Mouse (Mus musculus) inflammation-experienced regulatory T-cells, adult 6 months (primary cell): ENCODE results near the gene Creb1. TPM values are rescaled to one million over a fixed set of nuclear protein-coding genes. Genes with fewer than 3 reads are reported as not detected.

Source experiments
- ATAC-seq: one replicate; pipeline ENCODE4 v1.8.0; 2017
- polyA plus RNA-seq, 3 experiments: library from polyadenylated mRNA; unstranded; fragments of 100-300 nt; shearing (Covaris generic); gene quantifications; one replicate each; pipeline ENCODE4 v1.2.1; 2017

The Creb1 gene
- polyA plus RNA-seq = 10 to 100 TPM; 54.6 to 64.3 (median 59.7) TPM

DNA sequence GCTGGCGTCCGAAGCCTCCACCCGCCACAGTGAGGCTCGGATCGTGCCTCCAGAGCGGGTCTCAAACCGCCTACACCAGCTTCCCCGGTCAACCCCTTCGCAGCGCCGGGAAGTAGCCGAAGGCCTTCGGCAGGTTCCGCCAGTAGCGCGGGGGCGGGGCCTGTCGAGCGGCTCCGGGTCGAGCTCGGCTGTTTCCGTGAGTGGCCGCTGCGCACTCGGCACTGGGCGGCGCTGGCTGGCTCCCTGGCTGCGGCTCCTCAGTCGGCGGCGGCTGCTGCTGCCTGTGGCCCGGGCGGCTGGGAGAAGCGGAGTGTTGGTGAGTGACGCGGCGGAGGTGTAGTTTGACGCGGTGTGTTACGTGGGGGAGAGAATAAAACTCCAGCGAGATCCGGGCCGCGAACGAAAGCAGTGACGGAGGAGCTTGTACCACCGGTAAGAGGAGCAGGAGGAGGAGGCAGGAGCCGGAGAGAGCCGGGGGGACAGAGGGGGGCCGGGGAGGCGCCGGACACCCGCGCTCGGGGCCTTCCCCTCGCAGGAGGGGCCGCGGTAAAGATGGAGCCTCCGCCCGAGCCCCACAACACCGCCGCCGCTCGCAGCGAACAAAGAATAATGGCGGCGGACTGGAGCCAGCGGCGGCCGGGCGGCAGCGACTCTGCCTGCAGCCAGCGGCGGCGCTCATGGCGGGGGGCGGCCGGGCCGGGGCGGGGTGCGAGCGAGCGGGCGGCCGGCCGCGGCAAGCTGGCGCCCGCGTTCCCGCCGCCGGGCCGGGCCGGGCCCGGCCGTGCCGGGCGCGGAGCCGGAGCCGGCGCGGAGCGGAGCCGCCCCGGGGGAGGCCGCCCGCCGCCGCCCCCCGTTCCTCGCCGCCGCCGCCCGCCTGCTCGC, at the start of gene Creb1:
Creb1 (plus strand) TSS at position 57 of the 882 bp plus-strand sequence.
- peak; percentile 64 for ATAC-seq

DNA sequence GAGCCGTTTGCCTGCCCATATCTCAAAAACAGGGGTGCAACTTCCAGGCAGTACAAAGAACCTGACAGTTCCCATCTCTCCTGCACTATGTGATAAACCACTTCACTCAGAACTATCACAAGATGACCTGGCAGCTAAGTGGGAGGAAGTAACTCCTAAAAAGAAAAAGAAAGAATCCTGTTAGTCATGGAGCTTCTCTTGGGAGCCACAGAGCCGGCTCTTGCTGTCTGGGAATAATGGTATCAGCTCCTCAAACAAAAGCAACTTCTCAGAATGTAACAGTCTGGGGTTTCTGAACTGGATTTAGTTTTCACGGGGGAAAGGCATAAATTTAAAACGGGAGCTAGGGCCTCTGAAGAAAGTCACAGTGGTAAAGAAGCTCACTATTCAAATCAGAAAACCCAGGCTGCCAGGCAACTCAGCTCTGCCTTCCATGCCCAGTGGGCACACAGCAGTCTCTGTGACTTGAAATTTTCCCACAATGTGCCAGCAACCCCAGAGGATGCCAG, 43.9 kb upstream of the Creb1 start:
- ATAC-seq = no peak

DNA sequence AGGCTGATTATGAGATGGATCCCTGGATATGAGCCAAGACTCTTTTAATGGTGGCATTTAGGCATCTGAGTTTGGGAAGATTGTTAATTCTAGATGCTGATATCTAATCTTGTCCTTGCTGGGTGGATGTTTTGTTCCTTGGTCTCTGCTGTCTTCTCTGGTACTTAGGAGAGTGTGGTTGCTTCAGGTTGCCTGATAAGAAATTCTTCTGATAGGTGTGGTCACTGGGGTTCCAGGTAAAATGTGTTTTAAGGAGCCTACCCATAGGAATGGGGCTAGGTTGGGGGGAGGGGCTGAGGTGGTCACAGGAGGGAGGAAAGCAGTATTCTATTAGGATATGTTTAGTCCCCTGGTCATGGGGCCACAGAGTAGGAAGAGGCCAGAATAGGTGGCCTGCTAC, 35.6 kb upstream of the Creb1 start:
- no peak for ATAC-seq

DNA sequence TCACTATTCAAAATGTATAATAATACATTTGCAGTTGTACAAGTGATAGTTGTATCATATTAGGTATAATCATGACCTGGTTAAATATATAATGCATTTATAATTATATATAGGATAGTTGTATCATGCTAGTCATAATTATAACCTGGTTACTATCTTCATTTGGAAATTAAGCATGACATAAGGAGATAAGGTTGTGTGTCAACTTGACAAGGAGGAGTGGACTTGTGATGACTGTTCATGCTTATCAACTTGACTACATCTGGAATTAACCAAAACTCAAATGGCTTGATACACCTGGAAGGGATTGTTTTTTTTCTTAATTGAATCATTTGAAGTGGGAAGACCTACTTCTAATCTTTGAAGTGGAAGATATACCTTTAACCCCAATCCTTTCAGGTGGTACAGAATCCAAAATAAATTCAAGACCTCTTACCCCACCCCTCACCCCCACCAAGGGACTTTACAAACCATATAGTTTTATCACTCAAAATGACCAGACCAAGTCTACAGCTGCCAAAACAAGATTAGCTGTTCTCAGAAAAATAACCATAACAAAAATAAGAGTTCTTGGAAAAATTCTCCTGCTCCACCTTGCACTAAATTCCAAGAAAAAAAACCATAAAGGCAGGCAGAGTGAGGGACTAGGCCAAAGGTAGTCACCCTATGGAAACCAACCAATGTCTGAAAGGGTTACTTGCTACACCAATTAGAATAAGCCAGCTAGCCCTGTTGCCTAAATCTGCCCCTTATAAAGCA, 30.9 kb upstream of the Creb1 start:
- ATAC-seq = no peak

DNA sequence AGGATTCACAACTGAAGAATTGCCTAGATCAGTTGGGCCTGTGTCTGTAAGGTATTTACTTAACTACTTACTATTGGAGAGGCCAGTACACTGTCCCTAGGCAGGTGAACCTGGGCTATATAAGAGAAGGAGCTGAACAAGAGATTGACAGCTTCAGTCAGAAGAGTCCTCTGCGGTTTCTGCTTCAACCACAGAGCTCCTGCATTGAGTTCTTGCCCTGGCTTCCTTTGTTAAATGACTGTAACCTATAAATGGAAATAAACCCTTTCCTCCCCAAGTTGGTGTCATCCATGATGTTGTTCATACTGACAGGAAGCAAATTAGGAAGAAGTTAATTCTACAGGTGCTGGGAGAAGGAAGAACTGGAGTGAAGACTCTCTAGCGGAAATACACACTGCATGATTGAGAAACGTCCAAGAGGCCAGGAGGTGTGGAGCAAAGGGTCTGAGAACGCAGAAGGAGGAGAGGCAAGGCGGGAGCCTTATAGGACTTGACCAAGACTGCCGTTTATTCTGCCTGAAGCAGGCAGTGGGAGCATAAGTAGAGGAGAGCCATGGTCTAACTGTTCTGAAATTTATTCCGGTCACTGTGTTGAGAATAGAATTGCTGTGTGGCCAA, 23.9 kb upstream of the Creb1 start:
- ATAC-seq = peak; percentile 92

DNA sequence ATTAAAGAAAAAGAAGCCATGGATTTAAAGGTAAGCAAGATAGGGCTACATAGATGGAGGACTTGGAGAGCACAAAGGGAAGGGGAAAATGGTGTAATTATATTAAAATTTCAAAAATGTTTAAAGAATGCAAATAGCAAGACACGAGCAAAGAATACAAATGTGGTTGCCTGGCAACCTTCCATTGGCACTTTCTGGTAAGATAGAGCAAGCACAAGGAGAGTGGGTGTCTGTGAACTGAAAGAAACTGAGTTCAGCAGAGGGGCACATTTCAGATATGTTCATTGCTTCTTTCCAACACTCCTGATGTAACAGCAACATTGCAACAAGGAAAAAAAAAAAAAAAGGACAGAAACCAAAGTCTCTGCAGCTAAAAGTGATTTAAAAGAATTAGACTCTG, 22.8 kb upstream of the Creb1 start:
- ATAC-seq = no peak

DNA sequence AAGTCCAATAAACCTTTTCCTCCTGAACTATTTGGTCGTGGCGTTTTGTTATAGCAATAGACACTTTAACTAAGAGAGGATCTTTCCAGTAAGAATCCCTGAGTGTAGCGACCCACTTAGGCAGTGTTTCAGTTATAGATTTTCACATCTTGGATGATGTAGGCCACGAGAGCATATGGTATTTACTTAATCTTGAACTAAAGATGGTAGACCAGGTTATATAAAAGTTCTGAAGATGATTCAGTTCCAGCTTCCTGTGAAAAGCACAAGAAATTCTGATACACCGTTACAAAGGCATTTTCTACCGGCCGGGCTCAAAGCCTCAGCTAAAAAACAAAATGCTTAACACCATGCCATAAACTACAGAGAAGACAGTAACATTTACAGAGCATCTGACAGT, 18.3 kb upstream of the Creb1 start:
- ATAC-seq = no peak

DNA sequence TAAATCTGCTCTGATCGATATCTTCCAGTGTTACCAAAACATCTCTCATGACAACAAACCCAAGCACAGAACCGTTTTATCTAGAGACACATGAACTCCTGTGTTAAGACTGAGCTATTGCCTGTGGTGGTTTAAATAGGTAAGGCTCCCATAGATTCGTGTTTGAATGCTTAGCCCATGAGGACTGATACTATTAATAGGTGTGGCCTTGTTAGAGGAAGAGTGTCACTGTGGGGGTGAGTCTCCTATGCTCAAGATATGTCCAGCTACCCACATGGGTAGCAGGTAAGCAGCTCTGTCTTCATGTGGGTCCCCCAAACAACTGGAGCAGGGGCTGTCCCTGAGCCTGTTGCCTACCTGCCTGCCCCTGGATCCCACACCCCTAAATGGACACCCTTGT, 15.9 kb upstream of the Creb1 start:
- ATAC-seq = no peak

DNA sequence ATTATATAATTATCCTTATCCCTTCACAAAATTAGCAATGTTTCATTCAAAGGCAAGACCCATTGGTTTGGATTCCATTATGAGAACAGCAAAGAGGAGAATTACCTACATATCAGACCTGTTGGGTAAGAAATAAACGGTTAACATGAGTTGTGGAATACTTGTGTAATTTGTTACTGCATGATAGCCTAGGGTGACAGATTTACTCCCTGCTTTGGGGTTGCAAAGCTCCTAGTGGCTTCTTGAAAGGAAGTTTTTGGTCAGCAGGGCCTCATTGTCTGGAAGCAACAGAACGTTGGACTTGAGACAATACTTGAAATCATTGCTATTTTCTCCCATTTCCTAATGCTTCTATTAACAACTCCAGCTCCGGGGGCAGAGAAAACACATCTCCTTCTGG, 14.0 kb upstream of the Creb1 start:
- ATAC-seq = no peak

DNA sequence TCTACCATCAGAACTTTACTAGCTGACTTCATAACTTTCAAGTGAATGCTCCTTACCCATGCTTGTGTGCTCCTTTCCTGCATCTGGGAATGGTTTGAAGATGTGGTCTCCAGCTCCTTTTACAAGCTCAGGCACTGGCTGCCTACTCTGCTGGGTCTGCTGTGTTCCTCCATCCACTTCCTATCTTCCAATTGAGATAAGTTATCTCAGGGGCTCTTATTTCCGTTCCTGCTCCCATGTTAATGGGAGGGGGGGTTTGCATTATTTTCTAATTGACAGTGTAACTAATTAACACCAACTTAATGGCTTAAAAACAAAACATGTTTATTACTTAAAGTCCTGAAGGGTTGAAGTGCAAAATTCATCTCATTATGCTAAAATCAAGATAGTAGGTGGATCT, 13.1 kb upstream of the Creb1 start:
- no peak for ATAC-seq

DNA sequence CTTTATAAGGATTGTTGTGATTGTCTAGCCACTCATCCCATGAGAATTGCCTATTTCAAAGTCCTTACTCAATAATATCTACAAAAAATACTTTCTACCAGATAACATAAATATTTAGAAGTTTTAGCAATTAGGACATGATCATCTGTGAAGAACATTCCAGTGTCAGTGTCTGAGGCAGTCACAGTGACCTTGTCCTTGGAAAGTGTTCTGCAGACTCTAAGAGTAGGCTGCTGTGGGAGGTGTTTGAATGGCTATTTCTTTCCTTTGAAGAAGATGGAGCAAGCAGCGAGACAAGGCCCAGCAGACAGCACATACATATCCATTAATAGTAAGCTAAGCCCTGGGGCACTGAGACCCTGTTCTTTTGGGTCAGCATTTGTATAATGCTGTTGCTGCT, 12.5 kb upstream of the Creb1 start:
- no peak for ATAC-seq

DNA sequence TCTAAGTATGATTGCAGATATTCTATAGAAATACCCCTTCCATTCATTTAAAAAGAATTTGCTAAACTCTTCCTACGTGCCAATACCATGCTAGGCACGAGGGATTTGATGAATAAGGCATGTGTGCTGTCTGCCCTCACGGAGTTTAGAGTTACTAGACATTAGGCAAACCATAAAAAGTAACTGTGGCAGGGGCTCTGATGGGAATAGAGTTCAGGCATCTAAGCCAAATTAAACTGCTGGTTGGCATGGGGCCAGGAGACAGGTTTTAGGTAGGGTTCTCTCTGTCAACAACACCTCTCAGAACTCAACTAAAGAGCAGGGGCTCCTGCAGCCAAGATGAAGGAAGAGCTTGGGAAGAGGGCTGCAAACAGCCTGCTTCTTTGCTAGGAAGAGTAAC, 10.7 kb upstream of the Creb1 start:
- no peak for ATAC-seq

DNA sequence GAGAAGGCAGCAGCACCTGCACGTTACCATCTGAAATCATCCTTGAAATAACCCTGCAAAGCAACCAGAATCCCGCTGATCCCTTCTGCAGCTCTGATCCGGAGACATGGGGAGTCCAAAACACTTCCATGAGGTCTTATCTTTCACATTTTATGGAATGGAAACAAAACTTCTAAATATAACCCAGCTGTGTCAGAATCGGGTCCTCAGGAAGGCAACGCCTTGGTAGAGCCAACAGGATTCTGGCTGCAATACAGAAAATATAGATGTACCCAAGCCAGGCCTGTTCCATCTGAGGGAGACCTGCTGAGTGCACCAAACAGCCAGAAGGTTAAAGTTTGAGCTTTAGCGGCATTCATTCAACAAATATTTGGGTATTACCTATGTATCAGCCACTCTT, 9.8 kb upstream of the Creb1 start:
- no peak for ATAC-seq

DNA sequence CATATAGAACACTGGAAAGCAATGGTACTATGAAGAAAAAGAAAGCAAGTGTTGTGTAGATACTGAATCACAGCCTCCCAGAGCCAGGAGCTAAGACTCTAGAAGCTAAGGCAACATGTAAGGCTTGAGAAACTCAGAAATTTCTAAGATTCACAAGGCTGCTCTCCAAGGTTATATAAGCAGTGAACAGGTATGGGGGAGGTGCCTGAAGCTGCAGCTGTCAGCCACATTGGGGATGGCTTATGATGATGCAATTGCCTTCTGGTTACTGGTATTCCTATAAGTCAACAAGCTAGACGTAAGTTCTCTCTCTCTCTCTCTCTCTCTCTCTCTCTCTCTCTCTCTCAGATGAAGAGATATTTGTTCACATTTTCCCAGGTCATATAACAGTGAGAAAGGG, 9.3 kb upstream of the Creb1 start:
- ATAC-seq = no peak

DNA sequence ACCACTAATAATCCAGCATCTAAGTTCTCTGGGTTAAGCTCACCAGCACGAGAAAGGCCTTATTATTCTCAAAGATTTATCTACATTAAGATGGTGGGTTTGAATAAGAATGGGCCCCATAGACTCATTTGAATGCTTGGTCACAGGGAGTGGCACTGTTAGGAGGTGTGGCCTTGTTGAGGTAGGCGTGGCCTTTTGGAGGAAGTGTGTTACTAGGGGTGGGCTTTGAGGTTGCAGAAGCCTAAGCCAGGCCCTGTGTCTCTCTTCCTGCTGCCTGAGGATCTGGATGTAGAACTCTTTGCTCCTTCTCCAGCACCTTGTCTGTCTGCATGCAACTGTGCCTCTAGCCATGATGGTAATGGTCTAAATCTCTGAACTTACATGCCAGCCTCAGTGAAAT, 7.8 kb upstream of the Creb1 start:
- ATAC-seq = no peak

DNA sequence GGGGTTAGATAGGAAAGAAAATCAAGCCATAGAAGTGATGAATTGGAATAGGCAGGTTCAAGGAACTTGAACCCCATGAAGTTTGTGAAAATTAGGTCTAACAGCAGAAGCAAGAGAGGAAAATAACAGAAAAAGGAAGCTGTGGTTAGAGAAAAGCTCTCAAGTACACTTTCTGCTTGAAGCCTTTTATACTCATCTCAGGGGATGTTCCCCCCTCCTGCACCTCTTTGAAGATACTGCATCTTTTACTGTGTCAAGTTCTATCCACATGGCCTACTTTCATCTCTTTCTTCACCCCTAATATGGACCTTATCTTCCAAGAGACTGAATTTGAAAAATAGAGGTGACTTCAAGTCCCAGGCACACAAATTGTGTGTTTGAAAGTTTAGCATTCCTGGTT, 4.8 kb upstream of the Creb1 start:
- peak; percentile 59 for ATAC-seq

DNA sequence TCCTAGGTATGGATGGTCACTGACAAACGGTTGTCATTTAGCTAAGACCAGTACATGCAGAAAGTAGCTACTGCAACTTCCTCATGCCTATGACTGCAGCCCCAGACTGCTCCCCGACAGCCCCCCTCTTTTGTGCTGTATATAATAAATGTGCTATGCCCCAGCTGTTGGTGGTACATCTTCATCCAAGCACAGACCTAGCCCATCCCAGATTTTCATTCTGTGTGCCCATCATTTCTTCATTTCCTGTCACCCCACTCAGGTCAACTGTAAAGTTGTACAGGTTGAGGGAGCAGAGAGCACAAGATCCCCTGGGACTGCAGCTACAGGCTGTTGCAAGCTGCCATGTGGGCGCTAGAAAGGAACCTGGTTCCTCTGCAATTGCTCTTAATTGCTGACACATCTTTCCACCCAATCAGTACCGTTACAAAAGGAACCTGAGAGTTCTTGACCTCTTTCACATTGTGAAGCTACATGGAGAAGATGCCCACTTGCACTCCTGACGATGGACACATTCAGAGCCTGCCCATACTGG, 2.6 kb upstream of the Creb1 start:
- ATAC-seq = no peak

DNA sequence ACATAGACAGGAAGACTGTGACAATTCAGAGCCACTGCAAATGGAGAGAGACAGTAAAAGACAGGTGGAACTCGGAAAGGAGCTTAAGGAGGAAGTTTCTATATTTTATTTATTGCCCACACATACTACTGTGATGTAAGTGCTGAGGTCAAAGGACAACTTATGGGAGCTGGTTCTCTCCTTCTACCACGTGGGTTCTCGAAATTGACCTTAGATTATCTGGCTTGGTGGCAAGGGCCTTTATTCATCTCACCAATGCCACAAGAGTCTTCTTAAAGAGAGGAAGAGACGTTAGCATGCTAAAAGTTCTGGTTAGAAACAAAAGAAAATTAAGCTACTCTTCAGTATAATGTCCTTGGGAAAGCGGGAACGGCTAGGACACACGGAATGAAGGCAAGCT, 897 bp upstream of the Creb1 start:
- no peak for ATAC-seq

DNA sequence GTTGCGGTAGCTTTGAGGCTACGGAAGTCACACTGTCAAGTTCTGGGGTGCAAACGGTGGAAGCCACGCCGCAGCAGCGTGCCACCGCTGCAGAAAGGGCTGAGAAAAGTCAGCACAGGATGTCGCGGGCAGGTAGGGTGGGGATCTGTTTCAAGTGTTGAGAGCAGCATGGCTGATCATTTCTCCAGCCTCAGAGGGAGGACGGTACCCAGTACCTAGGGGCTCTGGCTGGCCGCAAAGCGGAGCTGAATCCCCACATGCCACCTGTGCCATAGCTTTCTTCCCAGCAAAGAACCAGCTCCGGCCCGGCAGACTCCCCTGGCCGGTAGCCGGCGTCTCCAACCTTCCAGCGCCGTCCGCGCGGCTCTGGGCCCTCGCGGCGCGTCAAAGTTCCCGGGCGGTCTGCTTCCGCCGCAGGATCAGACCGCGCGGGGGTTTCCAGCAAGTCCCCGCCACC, 350 bp upstream of the Creb1 start:
- peak; percentile 63 for ATAC-seq

DNA sequence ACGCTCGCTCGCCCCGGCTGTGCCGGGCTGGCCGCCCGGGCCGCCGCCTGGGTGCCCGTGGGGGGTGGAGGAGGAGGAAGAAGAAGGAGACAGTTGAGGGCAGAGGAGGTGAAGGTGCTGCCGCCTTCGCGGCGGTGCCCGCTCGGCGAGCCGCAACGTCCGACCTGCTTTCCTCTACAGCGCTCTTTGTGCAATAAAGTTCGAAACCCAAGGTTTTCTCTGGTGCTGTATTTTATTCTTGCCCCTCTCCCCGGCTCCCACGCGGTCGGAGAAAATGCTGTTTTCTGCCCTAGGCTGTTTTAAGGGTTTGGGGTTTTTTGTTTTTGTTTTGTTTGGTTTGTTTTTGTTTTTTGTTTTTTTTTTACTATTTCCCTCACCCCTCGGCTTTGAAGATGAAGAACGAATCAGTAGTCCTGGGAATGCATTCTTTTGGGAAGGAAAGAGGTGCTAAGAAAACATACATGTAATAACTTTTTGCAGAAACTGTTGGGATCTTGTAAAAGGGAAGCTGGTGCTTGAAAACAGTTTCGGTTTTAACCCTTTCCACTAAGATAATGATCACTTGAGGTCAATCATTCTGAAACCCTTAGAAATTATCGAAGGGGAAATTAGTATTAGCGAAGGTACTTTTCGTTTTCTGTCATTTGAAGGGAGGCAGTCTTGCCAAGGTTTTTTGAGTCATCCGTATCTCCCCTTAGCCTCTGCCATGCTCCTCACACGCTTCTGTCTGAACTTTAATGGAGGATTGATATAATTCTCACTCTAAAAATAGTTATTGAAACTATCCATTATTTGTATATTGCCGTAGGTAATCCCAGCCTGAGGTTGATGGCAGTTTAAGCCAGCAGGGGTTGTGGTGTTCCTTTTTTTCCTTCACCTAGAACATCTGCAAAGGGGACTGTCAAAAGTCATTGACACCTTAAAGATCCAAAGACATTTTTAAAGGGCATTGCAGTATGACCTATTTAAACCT, 1.3 kb downstream of the Creb1 start:
- peak; percentile 4 for ATAC-seq

DNA sequence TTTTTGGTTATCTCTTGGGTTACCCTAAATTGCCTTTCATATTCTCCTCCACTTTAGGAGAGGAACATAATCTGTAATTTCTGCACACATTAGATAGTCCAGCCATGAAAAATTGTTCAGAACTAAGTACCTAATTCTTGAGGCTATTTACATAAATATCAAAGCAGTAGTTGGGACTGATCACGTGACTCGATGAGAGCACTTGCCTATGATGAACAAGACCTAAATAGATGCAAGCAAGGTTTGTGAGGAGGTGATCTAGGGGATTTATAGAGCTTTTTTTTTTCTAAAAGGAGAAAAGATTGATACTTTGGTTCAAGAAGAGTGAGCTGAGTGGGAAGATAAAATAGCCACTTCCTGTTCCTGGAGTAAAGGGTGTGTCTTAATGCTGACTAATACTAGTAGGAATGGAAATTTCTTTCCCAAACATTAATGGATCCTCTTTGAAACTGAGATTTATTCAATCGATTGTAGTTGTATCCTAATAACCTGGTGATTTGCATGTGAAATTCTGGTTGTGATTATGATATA, 6.5 kb downstream of the Creb1 start:
- no peak for ATAC-seq
